Mouse (Mus musculus): ENCODE data around the gene Fbf1.
"Not testable (repeated sequence)": the region's sequence is repeated elsewhere in the genome, so short reads cannot be mapped to it uniquely, and the experiment has no call there.

Fbf1 gene

DNA sequence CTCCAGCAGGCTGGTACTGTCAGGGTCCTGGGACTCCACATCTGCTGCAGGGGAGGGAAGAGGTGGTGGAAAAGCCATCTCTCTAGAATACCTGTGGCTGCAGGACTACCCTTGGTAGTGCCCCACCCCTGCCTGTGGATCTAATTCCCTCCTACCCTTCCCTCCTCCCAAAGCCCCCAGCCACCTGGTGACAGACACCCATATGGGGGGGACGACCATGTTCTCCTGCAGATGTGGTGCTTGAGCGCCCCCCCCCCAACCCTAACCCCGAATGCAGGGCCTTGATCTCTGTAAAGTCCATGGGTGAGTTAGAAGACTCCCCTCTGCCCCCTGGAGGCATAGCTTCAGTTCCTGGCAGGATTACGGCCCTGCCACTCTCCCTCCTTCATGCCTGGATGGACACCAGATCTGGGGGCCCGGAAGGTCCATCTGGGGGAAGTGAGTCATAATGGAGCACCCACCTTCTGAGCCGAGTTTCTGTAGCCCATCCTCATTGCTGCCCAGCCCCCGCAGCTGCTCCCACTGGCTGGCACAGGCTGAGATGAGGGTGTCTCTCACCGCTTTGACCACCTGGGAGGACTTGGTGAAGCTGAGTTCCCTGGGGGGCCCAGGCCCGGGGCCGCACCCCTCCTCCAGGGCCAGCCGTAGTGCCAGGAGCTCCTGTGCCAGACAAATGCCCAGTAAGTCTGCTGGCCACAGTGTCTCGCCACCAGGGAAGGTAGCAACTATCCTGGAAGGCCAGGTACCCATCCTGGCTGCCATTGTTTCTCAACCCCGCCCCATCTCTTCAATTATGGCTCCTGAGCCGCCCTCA is 60.8 kb downstream of the Fbf1 start:
- peak; percentile 34 for DNase-seq (ENCODE audit: low spot score)

DNA sequence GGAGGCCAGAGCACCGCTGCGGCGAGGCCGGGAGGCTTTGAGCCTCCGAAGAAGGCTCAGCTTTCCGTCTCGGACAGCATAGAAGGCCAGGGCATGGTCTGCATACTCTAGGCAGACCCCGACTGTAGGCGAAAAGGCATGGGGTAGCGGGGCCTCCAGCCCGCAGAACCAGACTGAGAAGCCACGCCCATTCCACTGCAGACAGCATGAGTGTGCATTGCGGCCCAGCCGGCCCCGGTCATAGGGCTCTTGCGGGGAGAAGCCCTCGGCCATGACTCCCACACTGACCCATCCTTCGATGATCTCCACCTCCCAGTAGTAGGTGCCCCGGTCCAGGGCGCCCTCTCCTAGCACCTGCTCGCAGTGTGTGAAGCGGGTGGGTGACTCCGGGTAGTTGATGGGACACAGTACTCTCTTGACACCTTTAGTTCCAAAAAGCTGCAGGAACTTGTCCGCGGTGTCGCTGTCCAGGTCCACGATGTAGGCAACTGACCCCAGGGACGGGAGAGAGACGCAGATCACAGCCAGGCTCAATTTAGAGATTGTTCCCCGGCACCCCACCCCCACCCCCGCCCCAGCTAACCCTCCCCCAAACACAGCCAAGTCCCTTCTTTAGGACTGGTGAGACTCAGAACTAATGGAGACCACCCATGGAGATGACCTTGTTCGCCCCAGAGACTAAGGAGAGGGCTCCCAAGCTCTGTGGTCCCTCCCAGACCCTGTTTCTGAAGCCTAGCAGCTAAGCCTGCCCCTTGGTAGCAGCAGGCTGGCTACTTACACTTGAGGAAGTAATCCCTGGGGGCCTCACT is 61.6 kb downstream of the Fbf1 start:
- DNase-seq (ENCODE audit: low spot score): peak; percentile 27

DNA sequence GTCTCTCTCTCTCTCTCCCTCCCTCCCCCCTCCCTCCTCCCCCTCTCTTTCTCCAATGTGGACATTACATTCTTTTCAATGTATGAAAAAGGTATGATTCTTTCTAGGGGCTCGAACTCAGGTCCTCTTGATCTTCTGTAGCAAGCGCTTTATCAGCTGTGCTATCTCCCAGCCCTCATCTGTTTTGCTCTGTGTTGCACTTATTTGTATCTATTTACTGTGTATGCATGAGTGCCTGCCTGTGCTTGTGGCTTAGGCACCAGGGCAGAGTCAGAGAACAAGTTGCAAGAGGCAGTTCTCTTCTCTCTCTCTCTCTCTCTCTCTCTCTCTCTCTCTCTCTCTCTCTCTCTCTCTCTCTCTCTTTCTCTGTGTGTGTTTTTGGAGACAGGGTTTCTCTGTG is 62.9 kb downstream of the Fbf1 start:
- DNase-seq (ENCODE audit: low spot score): no peak

DNA sequence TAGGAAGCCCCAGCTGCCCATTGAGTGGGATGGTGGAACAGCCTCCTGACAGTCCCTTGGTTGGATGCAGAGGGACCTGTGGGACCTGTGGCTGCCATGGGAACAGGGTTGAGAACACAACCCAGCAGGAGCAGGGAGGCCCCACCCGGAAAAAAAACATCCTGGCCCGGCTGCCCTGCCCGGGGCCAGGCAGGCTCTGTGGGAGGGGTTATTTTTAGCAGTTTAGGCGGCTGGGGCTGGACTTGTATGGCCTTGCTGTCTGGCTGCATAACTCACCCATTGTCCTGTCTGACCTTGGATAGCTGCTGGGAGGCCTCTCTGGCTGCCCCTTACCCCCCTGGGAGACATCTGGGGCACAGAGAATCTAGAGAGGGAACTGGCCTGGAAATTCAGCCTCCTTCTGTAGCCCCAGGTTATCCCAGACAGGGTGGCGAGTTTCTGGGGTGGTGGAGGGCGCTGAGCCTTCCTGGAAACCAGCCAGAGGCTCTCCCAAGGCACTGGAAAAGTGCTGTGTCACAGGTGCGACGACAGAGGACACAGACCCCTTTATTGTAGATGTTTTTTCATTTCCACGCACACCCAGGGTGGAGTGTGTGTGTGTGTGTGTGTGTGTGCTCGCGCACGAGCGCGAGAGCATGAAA is 63.8 kb downstream of the Fbf1 start:
- peak; percentile 87 for DNase-seq (ENCODE audit: low spot score)

DNA sequence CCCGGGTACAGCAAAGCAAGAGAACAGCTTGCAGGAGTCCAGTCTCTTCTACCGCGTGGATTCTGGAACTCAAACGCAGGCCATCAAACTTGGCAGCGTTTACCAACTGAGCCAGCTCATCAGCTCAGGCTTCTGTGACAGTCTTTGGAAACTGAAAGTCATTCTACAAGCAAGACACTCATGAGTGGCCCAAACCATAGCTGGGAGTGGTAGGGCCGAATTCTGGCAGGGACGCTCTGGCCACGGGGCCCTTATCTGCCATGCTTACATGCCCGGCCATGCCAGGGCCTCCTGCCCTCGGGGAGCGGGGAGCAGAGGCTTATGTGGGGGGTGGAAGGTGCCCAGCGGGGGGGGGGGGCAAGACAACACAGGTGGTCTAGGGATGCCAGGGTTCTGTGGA is 64.4 kb downstream of the Fbf1 start:
- DNase-seq (ENCODE audit: low spot score): no peak

DNA sequence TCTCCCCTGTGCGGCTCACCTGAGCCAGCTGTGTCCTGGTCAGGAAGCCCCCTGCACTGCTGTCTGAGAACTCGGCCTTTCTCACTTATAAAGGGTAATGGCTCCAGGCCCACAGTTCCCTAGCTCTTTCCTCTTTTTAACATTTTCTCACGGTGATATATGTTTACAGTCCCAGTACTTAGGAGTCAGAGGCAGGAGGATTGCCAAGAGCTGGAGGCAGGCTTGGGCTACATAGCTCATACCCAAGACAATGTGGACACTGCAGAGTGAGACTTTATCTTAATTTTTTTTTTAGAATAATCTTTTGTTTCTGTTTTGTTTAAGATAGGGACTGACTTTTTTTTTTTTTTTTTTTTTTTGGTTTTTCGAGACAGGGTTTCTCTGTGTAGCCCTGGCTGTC is 65.5 kb downstream of the Fbf1 start:
- DNase-seq (ENCODE audit: low spot score): peak; percentile 43

DNA sequence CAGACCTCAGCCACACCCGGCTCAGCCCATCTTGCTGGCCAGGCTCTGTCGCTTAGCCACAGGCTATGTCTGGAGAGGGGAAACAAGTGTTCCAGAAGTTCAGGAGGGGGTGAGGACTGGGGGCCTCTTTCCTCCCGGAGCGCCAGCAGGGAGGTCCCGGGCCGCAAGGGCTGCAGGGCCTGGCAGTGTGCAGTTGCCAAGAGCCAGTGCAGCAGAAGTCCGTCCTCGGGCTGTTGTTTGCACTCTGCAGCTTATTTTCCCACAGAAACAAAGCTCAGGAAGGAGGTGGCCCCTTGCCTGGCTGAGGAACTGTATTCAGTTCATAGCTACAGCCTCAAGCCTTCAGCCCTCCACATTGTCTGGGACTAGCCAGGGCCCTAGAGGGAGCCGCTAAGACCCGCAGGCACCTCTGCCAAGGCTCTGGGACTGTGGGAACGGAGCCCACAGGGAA is 66.0 kb downstream of the Fbf1 start:
- peak; percentile 61 for DNase-seq (ENCODE audit: low spot score)

DNA sequence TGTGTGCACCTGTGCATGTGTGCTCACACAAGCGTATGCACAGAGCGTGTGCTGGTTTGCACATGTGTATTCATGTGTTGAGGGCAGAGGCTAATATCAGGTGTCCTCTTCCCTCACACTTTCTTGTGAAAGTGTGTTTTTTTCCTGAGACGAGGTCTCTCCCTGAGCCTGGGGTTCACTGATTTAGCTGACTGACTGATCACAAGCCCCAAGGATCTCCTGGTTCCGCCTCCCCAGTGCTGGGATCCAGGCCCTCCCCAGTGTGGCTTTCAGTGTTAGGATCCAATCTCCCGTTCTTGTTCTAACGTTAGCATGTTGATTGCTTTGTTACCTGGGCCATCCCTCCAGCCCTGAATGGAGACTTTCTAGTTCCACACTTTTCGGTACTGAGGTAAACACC is 67.1 kb downstream of the Fbf1 start:
- DNase-seq (ENCODE audit: low spot score): no peak

DNA sequence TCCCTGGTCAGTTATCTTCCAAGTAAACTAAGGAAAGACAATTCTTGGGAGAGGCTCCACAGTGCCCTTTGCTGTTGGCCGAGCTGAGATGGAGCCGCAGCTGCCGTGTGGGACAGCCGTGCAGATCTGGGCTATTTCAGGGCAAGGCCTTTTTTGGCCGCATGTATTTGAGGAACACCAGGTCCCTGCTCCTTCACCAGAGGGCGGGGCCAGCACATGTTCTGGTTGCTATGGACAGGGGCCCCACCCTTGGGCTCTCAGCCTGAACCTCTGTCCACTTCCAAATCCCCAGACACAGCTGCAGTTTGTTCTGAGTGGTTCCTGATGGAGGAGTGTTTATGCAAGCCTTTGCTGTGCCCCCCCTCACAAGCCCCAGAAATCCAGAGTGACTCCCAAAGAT is 67.6 kb downstream of the Fbf1 start:
- peak; percentile 82 for DNase-seq (ENCODE audit: low spot score)

DNA sequence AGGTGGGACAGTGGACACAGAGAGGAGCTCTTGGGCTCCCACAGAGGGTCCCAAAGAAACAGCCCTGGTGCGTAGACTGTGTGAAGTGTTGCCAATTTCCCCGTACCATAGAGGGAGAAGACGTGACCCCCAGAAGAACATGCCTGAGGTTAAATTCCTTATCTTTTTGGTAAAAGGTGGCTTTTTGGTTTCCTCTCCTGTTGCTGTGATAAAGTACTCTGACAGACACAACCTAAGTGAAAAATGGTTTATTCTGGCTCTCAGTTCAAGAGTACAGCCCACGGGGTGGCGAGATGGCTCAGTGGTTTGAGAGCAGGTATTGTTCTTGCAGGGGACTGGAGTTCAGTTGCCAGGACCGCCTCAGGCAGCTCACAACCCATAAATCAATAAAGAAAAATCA is 68.5 kb downstream of the Fbf1 start:
- no peak for DNase-seq (ENCODE audit: low spot score)

DNA sequence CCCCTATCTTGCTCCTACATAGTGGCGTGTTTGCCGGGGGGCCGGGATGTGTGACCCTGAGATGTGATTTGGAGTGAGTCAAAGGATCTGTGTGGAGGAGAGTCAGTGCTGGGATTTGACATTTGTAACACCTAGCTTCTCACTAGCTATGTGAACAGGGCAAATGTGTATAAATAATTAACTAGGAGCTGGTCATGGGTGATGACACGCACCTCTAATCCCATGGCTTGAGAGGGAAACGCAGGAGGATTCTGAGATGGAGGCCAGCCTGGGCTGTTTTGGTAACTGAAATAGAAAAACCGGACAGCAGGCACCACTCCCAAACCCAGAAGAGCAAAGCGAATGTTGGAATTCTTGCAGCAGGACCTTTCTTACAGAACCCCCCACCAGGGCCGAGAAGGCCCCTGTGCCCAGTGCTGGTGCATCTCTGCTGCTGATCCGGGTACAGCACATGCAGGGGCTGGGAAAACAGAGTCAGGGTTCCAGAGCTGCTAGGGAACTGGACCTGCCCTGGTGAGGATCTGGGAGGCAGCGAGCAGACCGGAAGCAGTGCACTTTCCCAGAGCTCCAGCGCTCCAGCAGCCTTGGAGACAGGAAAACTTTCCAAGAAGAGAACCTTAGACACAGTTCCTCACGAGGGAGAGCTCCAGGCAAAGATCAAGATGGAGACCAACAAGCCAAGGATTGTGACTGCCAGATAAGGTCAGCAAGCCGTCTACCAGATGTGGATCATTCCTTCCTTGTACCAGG is 69.1 kb downstream of the Fbf1 start:
- DNase-seq (ENCODE audit: low spot score): no peak

DNA sequence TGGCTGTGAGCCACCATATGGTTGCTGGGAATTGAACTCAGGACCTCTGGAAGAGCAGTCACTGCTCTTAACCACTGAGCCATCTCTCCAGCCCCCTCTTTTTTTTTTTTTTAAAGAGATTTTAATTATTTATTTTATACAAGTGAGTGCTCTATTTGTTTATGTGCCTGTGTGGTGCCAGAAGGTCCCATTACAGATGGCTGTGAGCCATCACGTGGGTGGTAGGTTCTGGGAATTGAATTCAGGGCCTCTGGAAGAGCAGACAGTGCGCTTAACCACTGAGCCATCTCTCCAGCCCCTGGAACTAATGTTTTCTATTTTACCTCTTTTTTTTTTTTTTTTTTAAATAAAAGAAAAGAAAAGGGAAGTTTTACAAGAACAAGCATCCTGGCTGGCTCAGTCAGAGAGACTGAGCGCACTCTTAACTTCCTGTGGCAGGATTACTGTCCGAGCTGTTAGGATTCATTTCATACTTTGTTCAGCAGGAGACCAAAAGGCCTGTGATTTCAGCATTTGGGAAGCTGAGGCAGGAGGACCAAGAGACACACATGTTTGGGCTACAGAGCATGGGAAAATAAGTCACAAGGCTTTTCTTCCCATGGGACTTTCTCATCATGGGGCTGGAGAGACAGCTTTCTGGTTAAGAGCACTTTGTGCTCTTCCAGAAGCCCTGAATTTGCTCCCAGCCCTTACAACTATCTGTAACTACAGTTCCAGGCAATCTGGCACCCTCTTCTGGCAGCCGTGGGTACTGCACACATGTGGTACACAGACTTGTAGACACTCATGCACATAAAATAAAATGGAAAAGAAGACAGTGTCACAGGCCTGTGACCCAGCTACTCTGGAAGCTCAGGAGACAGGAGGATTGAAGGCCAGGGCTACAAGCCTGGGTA is 71.5 kb downstream of the Fbf1 start:
- DNase-seq (ENCODE audit: low spot score): peak; percentile 68

DNA sequence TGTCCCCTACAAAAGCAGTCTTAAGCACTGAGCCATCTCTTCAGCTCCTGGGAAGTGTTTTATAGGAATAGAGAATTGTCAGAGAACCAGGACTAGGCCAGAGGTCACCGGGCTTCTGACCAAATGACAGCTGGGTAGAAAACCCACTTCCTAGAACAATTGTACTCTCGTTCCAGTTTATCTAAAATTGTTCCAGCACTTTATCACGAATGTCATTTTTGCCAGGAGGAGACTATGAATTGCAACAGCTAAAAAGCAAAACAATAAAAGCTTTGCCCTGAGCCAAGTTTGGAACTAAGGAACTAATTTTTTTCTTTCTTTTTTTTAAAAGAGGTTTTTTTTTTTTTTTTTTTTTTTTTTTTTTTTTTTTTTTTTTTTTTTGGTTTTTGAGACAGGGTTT is 72.4 kb downstream of the Fbf1 start:
- DNase-seq (ENCODE audit: low spot score): peak; percentile 72

DNA sequence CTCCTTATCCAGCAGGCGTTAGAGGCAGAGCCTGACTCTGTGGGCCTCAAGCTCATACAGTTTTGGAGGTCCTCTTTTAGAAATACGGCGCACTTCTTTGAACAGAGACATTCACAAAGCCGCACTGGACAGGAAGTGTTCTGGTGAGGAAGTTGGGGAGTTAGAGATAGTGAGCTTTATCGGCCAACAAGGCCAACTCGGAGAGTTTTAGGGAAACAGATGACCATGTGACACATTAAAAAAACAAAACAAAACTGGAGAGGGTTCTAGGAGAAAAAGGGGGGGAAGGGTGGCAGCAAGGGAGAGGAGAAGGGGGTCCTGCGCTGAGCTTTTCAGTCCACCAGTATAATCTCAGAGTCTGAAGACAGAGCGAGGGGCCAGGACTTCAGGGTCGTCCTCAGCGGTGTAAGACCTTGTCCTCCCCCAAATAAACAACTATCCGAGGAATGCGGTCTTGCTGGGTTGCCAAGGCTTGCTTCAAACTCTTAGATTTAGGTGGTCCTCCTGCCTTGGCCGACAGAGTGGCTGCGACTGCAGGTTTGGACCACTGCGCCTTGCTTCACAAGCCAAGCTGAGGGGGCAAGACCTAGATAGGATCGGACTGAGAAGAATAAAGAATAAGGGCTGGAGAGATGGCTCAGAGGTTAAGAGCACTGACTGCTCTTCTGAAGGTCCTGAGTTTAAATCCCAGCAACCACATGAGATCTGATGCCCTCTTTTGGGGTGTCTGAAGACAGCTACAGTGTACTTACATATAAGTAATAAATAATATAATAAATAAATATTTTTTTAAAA is 74.0 kb downstream of the Fbf1 start:
- DNase-seq (ENCODE audit: low spot score): no peak

DNA sequence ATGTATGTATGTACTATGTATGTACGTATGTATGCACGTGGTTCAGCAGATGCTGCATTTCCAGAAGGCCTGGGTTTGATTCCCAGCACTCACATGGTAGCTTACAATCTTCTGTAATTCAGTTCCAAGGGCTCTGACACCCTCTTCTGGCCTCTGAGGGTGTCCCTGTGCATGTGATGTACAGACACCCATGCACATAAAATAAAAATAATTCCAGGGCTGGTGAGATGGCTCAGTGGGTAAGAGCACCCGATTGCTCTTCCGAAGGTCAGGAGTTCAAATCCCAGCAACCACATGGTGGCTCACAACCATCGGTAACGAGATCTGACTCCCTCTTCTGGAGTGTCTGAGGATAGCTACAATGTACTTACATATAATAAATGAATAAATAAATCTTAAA is 75.0 kb downstream of the Fbf1 start:
- not testable (repeated sequence) for DNase-seq (ENCODE audit: low spot score)

Measured in testis, postnatal 14 days (tissue).